Mouse (Mus musculus) spleen, adult 2 months (tissue): ENCODE measurements around the gene Herc3. TPM values are rescaled to one million over a fixed set of nuclear protein-coding genes. Genes with fewer than 3 reads are reported as not detected.

Experiments
- DNase-seq, 2 experiments: peaks; one replicate each; pipeline versions ENCODE4 v3.0.0 to v3.0.0-alpha.2; 2012 to 2021; ENCODE audit warnings: low spot score in 2 of 2, low read depth in 1 of 2
- H3K27ac ChIP-seq: fragments of 200-500 bp; 2 replicates; pipeline ENCODE4 v1.5.1; 2012; ENCODE audit warnings: low read length, inconsistent platforms; ENCODE audit not compliant: insufficient read depth
- H3K27me3 ChIP-seq: fragments of 200-500 bp; 2 replicates; pipeline ENCODE4 v1.6.1; 2012; ENCODE audit warnings: mild to moderate bottlenecking, moderate library complexity, low read length, inconsistent platforms; ENCODE audit not compliant: control insufficient read depth, insufficient read depth
- H3K36me3 ChIP-seq: fragments of 200-500 bp; 2 replicates; pipeline ENCODE4 v1.6.1; 2012; ENCODE audit warnings: mild to moderate bottlenecking, low read length, inconsistent platforms; ENCODE audit not compliant: control insufficient read depth, insufficient read depth
- H3K4me1 ChIP-seq: fragments of 200-500 bp; 2 replicates; pipeline ENCODE4 v1.6.1; 2011; ENCODE audit warnings: inconsistent platforms; ENCODE audit not compliant: control insufficient read depth, insufficient read depth, insufficient read length
- H3K4me3 ChIP-seq: fragments of 200-500 bp; 2 replicates; pipeline ENCODE4 v1.5.1; 2011; ENCODE audit warnings: mild to moderate bottlenecking, inconsistent platforms; ENCODE audit not compliant: insufficient read depth, insufficient read length; ENCODE audit errors: extremely low read depth
- CTCF ChIP-seq: fragments of 200-500 bp; IDR thresholded peaks from 2 replicates; pipeline ENCODE4 v1.5.1; 2011; ENCODE audit warnings: mild to moderate bottlenecking, inconsistent platforms; ENCODE audit not compliant: insufficient read depth, insufficient read length, insufficient replicate concordance; ENCODE audit errors: extremely low read depth
- POLR2A ChIP-seq: fragments of 200-500 bp; IDR thresholded peaks from 2 replicates; pipeline ENCODE4 v1.6.1; 2011; ENCODE audit warnings: low read depth, low read length, inconsistent platforms
- WGBS: fragments of 180-500 bp; shearing (Covaris S2); methylation state at CpG from one replicate; pipeline ENCODE4 v1.1.7; 2018; 5-methylcytosine and 5-hydroxymethylcytosine counted together
- polyA plus RNA-seq: library from polyadenylated mRNA; depleted of rRNA; stranded (reverse); fragments of >200 nt; gene quantifications from 2 replicates; pipeline ENCODE4 v1.2.3, GENCODE M21; 2012

The Herc3 gene
- polyA plus RNA-seq, 1 experiment: 21.3 TPM

DNA sequence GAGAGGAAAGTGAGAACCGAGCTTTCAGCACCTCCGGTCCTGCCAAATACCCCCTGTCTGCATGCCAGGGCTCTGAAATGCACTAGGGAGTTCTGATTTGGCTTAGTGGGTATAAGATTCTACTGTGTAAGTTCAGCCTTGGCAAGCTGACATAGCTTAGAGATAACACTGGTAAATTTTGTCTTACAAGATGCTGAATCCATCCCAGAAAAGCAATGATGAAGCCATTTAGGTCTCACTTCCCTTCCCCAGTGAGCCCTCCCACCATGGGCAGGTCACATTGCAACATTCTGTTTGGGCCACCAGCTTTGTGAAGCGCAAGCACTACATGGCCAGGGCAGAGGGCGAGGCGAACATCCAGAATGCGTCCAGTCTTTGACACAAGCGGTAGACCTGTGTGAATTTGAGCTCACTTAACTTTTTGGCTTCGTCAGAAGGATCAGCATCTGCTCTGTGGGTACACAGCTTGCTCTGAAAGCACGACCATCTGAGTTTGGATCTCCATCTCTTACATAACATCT lies 98.7 kb downstream of the Herc3 start:
- WGBS: 89% methylated on average over 9 of the region's 9 CpGs
- TF ChIP-seq POLR2A (no peak), CTCF (no peak)
- Histone ChIP-seq H3K4me1 (no peaks in the 10 kb centered on the region), H3K27me3 (no peaks in the 10 kb centered on the region), H3K4me3 (no peak overlapping the region), H3K27ac (no peak overlapping the region), H3K36me3 (no peaks in the 10 kb centered on the region)
- DNase-seq: no peak

DNA sequence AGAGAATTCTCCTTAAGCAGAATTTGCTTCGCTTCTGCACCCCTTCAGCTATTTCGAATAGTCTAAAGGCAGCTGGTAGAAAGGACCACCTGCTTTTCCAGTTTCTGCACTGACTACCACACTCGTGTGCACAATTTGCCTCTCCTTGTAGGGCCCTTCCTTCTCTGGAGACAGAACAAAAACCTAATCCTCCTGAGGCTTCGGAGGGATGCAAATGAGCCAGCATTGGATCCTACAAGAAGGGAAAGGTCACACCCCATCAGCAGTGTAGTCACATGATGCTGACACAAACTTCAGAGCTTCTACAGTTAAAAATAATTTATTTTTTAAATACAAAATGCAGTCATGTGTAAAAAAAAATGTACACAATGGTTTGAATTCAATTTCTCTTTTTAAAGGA lies 99.9 kb downstream of the Herc3 start:
- no peak for DNase-seq
- Histone ChIP-seq H3K27me3 (no peaks in the 10 kb centered on the region), H3K27ac (no peak overlapping the region), H3K36me3 (no peaks in the 10 kb centered on the region), H3K4me3 (no peak overlapping the region), H3K4me1 (no peaks in the 10 kb centered on the region)
- WGBS: 71% methylated on average over 4 of the region's 4 CpGs
- TF ChIP-seq POLR2A: no peak
- TF ChIP-seq CTCF: no peak

DNA sequence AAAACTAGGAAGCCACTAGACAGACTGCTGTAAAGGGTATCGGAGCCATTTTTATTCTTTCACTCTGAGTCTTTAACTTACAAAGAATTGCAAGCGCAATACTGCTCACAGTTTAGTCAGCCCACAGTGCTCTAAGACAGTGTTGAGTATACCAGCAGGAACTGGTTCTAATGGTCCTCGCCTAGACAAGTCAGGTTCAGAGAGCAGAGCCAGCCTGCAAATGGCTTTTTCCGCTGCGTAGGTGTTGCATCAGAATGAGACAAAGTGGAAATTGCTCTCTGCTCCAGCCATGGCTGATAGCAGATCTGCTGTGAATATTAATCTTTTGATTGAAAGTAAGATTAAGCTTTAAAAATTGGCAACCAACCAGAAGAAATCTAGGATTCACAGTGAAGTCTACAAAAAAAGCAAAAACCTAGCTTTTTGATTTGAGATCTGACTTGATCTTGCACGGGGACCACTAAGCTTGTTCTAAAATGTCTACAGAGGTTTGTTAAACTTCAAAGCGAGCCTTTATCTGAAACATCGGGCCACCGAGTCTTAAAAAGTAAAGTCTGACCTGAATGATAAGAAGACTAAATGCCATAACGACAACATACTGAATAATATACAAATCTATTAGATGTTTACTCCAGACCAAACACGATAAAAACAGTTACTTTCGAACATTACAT lies 101.4 kb downstream of the Herc3 start:
- WGBS: 90% methylated on average over 12 of the region's 12 CpGs
- Histone ChIP-seq H3K4me1 (no peaks in the 10 kb centered on the region), H3K4me3 (no peak overlapping the region), H3K27me3 (no peaks in the 10 kb centered on the region), H3K36me3 (no peaks in the 10 kb centered on the region), H3K27ac (no peak overlapping the region)
- DNase-seq: no peak
- no peak for TF ChIP-seq CTCF
- TF ChIP-seq POLR2A: no peak

DNA sequence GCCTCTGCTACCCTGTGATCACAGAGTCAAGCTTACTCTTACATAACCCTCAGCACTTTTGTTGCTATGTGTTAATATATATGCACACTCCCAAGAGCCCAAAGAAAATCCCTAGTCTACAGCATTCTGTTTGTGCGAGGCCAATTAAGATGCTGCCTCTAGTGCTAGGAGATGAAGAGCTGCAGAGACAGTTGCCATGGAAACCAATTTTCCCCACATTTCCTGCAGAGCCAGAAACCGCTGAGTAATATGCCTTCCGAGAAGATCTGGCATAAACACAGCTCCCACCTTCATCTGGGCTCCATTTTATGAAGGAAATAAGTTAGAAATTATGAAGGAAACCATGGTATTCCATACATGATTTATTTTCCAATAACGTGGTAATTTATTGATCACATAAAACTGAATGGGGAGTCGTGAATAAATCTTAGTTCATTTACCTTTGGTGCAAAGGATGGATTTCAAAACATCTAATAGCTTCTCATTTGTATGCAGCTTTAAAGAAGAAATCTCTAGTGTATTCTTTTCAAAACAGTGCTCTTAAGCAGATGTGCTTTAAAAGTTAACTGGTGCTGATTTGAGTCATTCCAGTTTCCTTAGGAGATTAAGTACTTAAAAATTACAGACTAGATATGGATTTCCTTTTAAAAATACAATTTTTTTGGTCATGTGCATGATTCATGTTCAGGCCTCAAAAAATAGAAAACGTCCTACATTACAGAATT lies 102.1 kb downstream of the Herc3 start:
- no peaks in the 10 kb centered on the region for H3K27me3 ChIP-seq
- 65% methylated on average over 6 of the region's 6 CpGs for WGBS

DNA sequence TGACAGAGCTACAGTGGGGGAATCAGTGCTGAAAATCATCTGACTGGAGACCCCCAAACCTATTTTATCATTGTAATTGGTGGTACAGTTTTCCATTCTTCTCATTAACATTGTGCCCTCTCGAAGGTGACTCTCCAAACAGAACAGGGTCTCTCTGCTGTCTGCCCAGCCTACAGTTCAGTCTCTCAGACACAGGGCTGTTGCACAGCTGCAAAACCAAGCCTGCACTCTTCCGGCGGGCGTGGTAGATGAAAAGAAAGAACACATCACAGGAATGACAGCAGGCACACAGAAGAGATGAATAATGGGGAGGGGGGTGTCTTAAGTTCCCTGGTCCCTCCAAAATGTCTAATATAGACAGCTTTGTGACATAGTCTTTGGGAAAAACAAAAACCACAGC lies 102.9 kb downstream of the Herc3 start:
- TF ChIP-seq POLR2A: no peak
- no peak for TF ChIP-seq CTCF
- Histone ChIP-seq H3K4me3 (no peak overlapping the region), H3K4me1 (no peaks in the 10 kb centered on the region), H3K36me3 (no peaks in the 10 kb centered on the region), H3K27me3 (no peaks in the 10 kb centered on the region), H3K27ac (no peak overlapping the region)
- no peak for DNase-seq
- WGBS: 89% methylated on average over 4 of the region's 4 CpGs

More for the DNA sequence above, 102.1 kb downstream of the Herc3 start:
- H3K27ac ChIP-seq: no peak overlapping the region
- no peaks in the 10 kb centered on the region for H3K36me3 ChIP-seq
- H3K4me1 ChIP-seq: no peaks in the 10 kb centered on the region
- no peak for DNase-seq
- H3K4me3 ChIP-seq: no peak overlapping the region
- TF ChIP-seq POLR2A (no peak), CTCF (no peak)

DNA sequence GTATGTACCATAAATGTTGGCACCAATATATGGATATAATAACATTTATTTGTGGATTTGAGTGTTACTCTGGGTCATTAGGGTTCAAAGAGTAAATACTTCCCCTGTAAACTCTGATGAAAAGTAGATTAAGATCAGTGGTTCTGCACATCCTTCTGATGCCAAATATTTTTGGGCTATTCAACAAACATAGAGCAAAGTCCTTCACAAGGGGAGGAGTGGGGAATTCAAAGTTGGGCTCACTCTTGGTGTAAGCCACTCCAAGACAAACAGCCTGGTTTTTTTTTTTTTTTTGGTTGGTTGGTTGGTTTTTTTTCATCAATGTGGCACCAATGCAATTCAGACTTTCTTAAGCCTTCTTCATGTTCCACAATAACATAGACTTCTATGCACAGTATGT lies 106.5 kb downstream of the Herc3 start:
- H3K36me3 ChIP-seq: no peaks in the 10 kb centered on the region
- TF ChIP-seq POLR2A: no peak
- no peak for TF ChIP-seq CTCF
- no peak overlapping the region for H3K27ac ChIP-seq
- H3K4me3 ChIP-seq: no peak overlapping the region
- H3K4me1 ChIP-seq: no peaks in the 10 kb centered on the region
- no peak for DNase-seq
- no peaks in the 10 kb centered on the region for H3K27me3 ChIP-seq

DNA sequence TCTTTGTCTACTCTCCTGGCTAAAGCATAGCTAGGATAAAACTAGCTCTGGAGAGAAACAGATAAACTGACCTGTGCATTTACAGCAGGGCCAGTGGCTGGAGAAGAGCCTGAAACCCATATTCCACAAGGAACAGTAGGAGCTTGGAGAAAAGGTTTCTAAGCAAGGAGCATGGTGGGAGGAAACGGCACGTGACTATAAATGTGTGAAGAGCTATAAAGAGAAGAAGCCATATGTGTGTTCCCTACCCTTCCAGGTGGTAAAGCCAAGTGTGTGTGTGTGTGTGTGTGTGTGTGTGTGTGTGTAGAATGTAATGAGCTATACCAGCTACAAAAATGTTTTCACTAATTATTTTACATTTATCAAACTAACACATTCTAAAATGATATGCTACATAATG lies 111.0 kb downstream of the Herc3 start:
- no peaks in the 10 kb centered on the region for H3K4me1 ChIP-seq
- DNase-seq: no peak
- H3K4me3 ChIP-seq: no peak overlapping the region
- H3K27ac ChIP-seq: no peak overlapping the region
- TF ChIP-seq CTCF: no peak
- no peaks in the 10 kb centered on the region for H3K27me3 ChIP-seq
- 93% methylated on average over 2 of the region's 2 CpGs for WGBS
- no peaks in the 10 kb centered on the region for H3K36me3 ChIP-seq
